Mouse (Mus musculus): ENCODE data around the gene Pakap. TPM values are rescaled to one million over a fixed set of nuclear protein-coding genes. Genes with fewer than 3 reads are reported as not detected.

Pakap gene
- polyA plus RNA-seq, 1 experiment, result not detected

GRCm38 (mm10) chr4:57614686-57615085 is 46.7 kb downstream of the Pakap start:
- Histone ChIP-seq H3K4me3 (ENCODE audit: insufficient read depth, low read length) (no peak overlapping the region), H3K4me1 (ENCODE audit: control insufficient read depth, insufficient read depth, low read length) (no peaks in the 10 kb centered on the region), H3K27ac (ENCODE audit: insufficient read depth, low read depth, low read length) (no peak overlapping the region)
- no peak for TF ChIP-seq CTCF (IDR thresholded peaks at IDR 0.05; ENCODE audit: low read depth, low read length)
- no peak for TF ChIP-seq POLR2A (IDR thresholded peaks at IDR 0.05; ENCODE audit: borderline replicate concordance, low read depth, low read length)

GRCm38 (mm10) chr4:57618743-57619142 is 50.8 kb downstream of the Pakap start:
- no peaks in the 10 kb centered on the region for H3K4me1 ChIP-seq (ENCODE audit: control insufficient read depth, insufficient read depth, low read length)
- no peak for TF ChIP-seq POLR2A (IDR thresholded peaks at IDR 0.05; ENCODE audit: borderline replicate concordance, low read depth, low read length)
- no peak for TF ChIP-seq CTCF (IDR thresholded peaks at IDR 0.05; ENCODE audit: low read depth, low read length)

GRCm38 (mm10) chr4:57622816-57623215 is 54.8 kb downstream of the Pakap start:
- TF ChIP-seq POLR2A (IDR thresholded peaks at IDR 0.05; ENCODE audit: borderline replicate concordance, low read depth, low read length) (no peak), CTCF (IDR thresholded peaks at IDR 0.05; ENCODE audit: low read depth, low read length) (no peak)
- no peak overlapping the region for H3K4me3 ChIP-seq (ENCODE audit: insufficient read depth, low read length)

More at GRCm38 (mm10) chr4:57618743-57619142, 50.8 kb downstream of the Pakap start:
- Histone ChIP-seq H3K27ac (ENCODE audit: insufficient read depth, low read depth, low read length) (no peak overlapping the region), H3K4me3 (ENCODE audit: insufficient read depth, low read length) (no peak overlapping the region)

GRCm38 (mm10) chr4:57624819-57625218 is 56.8 kb downstream of the Pakap start:
- no peak overlapping the region for H3K4me3 ChIP-seq (ENCODE audit: insufficient read depth, low read length)
- H3K4me1 ChIP-seq (ENCODE audit: control insufficient read depth, insufficient read depth, low read length), result no peaks in the 10 kb centered on the region
- no peak for TF ChIP-seq CTCF (IDR thresholded peaks at IDR 0.05; ENCODE audit: low read depth, low read length)
- no peak for TF ChIP-seq POLR2A (IDR thresholded peaks at IDR 0.05; ENCODE audit: borderline replicate concordance, low read depth, low read length)
- H3K27ac ChIP-seq (ENCODE audit: insufficient read depth, low read depth, low read length), result no peak overlapping the region

More at GRCm38 (mm10) chr4:57622816-57623215, 54.8 kb downstream of the Pakap start:
- Histone ChIP-seq H3K27ac (ENCODE audit: insufficient read depth, low read depth, low read length) (no peak overlapping the region), H3K4me1 (ENCODE audit: control insufficient read depth, insufficient read depth, low read length) (no peaks in the 10 kb centered on the region)

- Histone ChIP-seq H3K4me3 (ENCODE audit: insufficient read depth, low read length) (no peak overlapping the region), H3K4me1 (ENCODE audit: control insufficient read depth, insufficient read depth, low read length) (no peaks in the 10 kb centered on the region), H3K27ac (ENCODE audit: insufficient read depth, low read depth, low read length) (no peak overlapping the region)
- TF ChIP-seq CTCF (IDR thresholded peaks at IDR 0.05; ENCODE audit: low read depth, low read length), result no peak
- TF ChIP-seq POLR2A (IDR thresholded peaks at IDR 0.05; ENCODE audit: borderline replicate concordance, low read depth, low read length), result no peak
Measured at GRCm38 (mm10) chr4:57625306-57625705, 57.3 kb downstream of the Pakap start.

- no peaks in the 10 kb centered on the region for H3K4me1 ChIP-seq (ENCODE audit: control insufficient read depth, insufficient read depth, low read length)
- TF ChIP-seq CTCF (IDR thresholded peaks at IDR 0.05; ENCODE audit: low read depth, low read length) (no peak), POLR2A (IDR thresholded peaks at IDR 0.05; ENCODE audit: borderline replicate concordance, low read depth, low read length) (no peak)
- H3K27ac ChIP-seq (ENCODE audit: insufficient read depth, low read depth, low read length), result no peak overlapping the region
- no peak overlapping the region for H3K4me3 ChIP-seq (ENCODE audit: insufficient read depth, low read length)
Measured at GRCm38 (mm10) chr4:57625756-57626155, 57.8 kb downstream of the Pakap start.

GRCm38 (mm10) chr4:57626921-57627320 is 58.9 kb downstream of the Pakap start:
- no peak for TF ChIP-seq CTCF (IDR thresholded peaks at IDR 0.05; ENCODE audit: low read depth, low read length)
- TF ChIP-seq POLR2A (IDR thresholded peaks at IDR 0.05; ENCODE audit: borderline replicate concordance, low read depth, low read length), result no peak
- Histone ChIP-seq H3K4me3 (ENCODE audit: insufficient read depth, low read length) (no peak overlapping the region), H3K27ac (ENCODE audit: insufficient read depth, low read depth, low read length) (no peak overlapping the region), H3K4me1 (ENCODE audit: control insufficient read depth, insufficient read depth, low read length) (no peaks in the 10 kb centered on the region)

- no peak for TF ChIP-seq POLR2A (IDR thresholded peaks at IDR 0.05; ENCODE audit: borderline replicate concordance, low read depth, low read length)
- no peak for TF ChIP-seq CTCF (IDR thresholded peaks at IDR 0.05; ENCODE audit: low read depth, low read length)
- no peak overlapping the region for H3K4me3 ChIP-seq (ENCODE audit: insufficient read depth, low read length)
- no peak overlapping the region for H3K27ac ChIP-seq (ENCODE audit: insufficient read depth, low read depth, low read length)
- no peaks in the 10 kb centered on the region for H3K4me1 ChIP-seq (ENCODE audit: control insufficient read depth, insufficient read depth, low read length)
Measured at GRCm38 (mm10) chr4:57632386-57632785, 64.4 kb downstream of the Pakap start.

- Histone ChIP-seq H3K4me1 (ENCODE audit: control insufficient read depth, insufficient read depth, low read length) (no peaks in the 10 kb centered on the region), H3K4me3 (ENCODE audit: insufficient read depth, low read length) (no peak overlapping the region), H3K27ac (ENCODE audit: insufficient read depth, low read depth, low read length) (no peak overlapping the region)
- TF ChIP-seq POLR2A (IDR thresholded peaks at IDR 0.05; ENCODE audit: borderline replicate concordance, low read depth, low read length) (no peak), CTCF (IDR thresholded peaks at IDR 0.05; ENCODE audit: low read depth, low read length) (no peak)
Measured at GRCm38 (mm10) chr4:57633052-57633451, 65.1 kb downstream of the Pakap start.

- Histone ChIP-seq H3K4me3 (ENCODE audit: insufficient read depth, low read length) (no peak overlapping the region), H3K27ac (ENCODE audit: insufficient read depth, low read depth, low read length) (no peak overlapping the region), H3K4me1 (ENCODE audit: control insufficient read depth, insufficient read depth, low read length) (no peaks in the 10 kb centered on the region)
- TF ChIP-seq CTCF (IDR thresholded peaks at IDR 0.05; ENCODE audit: low read depth, low read length) (no peak), POLR2A (IDR thresholded peaks at IDR 0.05; ENCODE audit: borderline replicate concordance, low read depth, low read length) (no peak)
Measured at GRCm38 (mm10) chr4:57634956-57635355, 67.0 kb downstream of the Pakap start.

Measured in bone marrow macrophage, adult 2 months (primary cell).